Mouse (Mus musculus) neural tube, embryonic 12.5 days (tissue): ENCODE measurements around the gene Gtf2f2. TPM values are rescaled to one million over a fixed set of nuclear protein-coding genes. Genes with fewer than 3 reads are reported as not detected.

ENCODE experiments used
- ATAC-seq: fragments of 200-750 bp; cut with Nextera tagmentation; 2 replicates; pipeline ENCODE4 v1.8.0; 2017; ENCODE audit warnings: low read depth, mild to moderate bottlenecking, moderate TSS enrichment, moderate library complexity; ENCODE audit not compliant: low FRiP score
- H3K27ac ChIP-seq: fragments of 300-500 bp; sonication (generic); 2 replicates; pipeline ENCODE4 v1.5.1; 2016
- H3K27me3 ChIP-seq: fragments of 300-500 bp; sonication (generic); replicated peaks from 2 replicates; pipeline ENCODE4 v1.6.1; 2016; ENCODE audit warnings: mild to moderate bottlenecking
- H3K36me3 ChIP-seq: fragments of 300-500 bp; sonication (generic); 2 replicates; pipeline ENCODE4 v1.6.1; 2016; ENCODE audit warnings: mild to moderate bottlenecking
- H3K4me1 ChIP-seq: fragments of 300-500 bp; sonication (generic); 2 replicates; pipeline ENCODE4 v1.6.1; 2016
- H3K4me2 ChIP-seq: fragments of 300-500 bp; sonication (generic); replicated peaks from 2 replicates; pipeline ENCODE4 v1.6.1; 2016; ENCODE audit warnings: mild to moderate bottlenecking
- H3K4me3 ChIP-seq: fragments of 300-500 bp; sonication (generic); 2 replicates; pipeline ENCODE4 v1.5.1; 2016
- H3K9ac ChIP-seq: fragments of 300-500 bp; sonication (generic); 2 replicates; pipeline ENCODE4 v1.6.1; 2016; ENCODE audit warnings: mild to moderate bottlenecking
- H3K9me3 ChIP-seq: fragments of 300-500 bp; sonication (generic); 2 replicates; pipeline ENCODE4 v1.6.1; 2016; ENCODE audit warnings: mild to moderate bottlenecking
- WGBS: fragments of 180-500 bp; shearing (Covaris S2); methylation state at CpG from one replicate; pipeline ENCODE4 v1.1.7; 2016; 5-methylcytosine and 5-hydroxymethylcytosine counted together
- polyA plus RNA-seq: library from polyadenylated mRNA; unstranded; fragments of >200 nt; fragmentation: Nextera tagmentation; extraction: Ambion mirVana; gene quantifications from 2 replicates; pipeline ENCODE4 v1.2.1, GENCODE M21; 2016

The Gtf2f2 gene
- polyA plus RNA-seq, 1 experiment from 2014 or later: 53.2 TPM

- ATAC-seq: peak; percentile 59; the same call in 1 of the 2 replicates
- peaks cover 22% of the 10 kb centered on the region for H3K4me1 ChIP-seq
- 0 out of 2 replicates have a peak, but pooled peaks cover 3% of the 10 kb centered on the region for H3K9me3 ChIP-seq
- no peaks in the 10 kb centered on the region for H3K27me3 ChIP-seq
- 54% methylated on average over 6 of the region's 6 CpGs for WGBS
- H3K36me3 ChIP-seq: peaks cover 57% of the 10 kb centered on the region
- H3K4me3 ChIP-seq: no peak overlapping the region
- H3K4me2 ChIP-seq: no peak overlapping the region
- H3K9ac ChIP-seq: no peak overlapping the region
- no peak overlapping the region for H3K27ac ChIP-seq
These were observed 159.8 kb downstream of the Gtf2f2 start for GRCm38 (mm10) chr14:75850819-75851218.

GRCm38 (mm10) chr14:75849842-75850568 lies 160.7 kb downstream of the Gtf2f2 start:
- 88% methylated on average over 6 of the region's 6 CpGs for WGBS
- Histone ChIP-seq H3K9ac (no peak overlapping the region), H3K36me3 (peaks cover 57% of the 10 kb centered on the region), H3K27ac (no peak overlapping the region), H3K4me2 (no peak overlapping the region), H3K27me3 (no peaks in the 10 kb centered on the region), H3K4me1 (peaks cover 22% of the 10 kb centered on the region), H3K9me3 (0 out of 2 replicates have a peak, but pooled peaks cover 3% of the 10 kb centered on the region), H3K4me3 (no peak overlapping the region)
- no peak for ATAC-seq

GRCm38 (mm10) chr14:75849236-75849635 lies 161.4 kb downstream of the Gtf2f2 start:
- Histone ChIP-seq H3K9ac (no peak overlapping the region), H3K4me2 (no peak overlapping the region), H3K27me3 (no peaks in the 10 kb centered on the region), H3K4me1 (peaks cover 22% of the 10 kb centered on the region), H3K27ac (no peak overlapping the region), H3K36me3 (peaks cover 57% of the 10 kb centered on the region), H3K9me3 (0 out of 2 replicates have a peak, but pooled peaks cover 3% of the 10 kb centered on the region), H3K4me3 (no peak overlapping the region)
- no peak for ATAC-seq
- 84% methylated on average over 5 of the region's 5 CpGs for WGBS

GRCm38 (mm10) chr14:75848482-75848881 lies 162.2 kb downstream of the Gtf2f2 start:
- Histone ChIP-seq H3K4me3 (no peak overlapping the region), H3K36me3 (peaks cover 54% of the 10 kb centered on the region), H3K4me2 (no peak overlapping the region), H3K4me1 (peaks cover 22% of the 10 kb centered on the region), H3K27ac (no peak overlapping the region), H3K9ac (no peak overlapping the region), H3K9me3 (0 out of 2 replicates have a peak, but pooled peaks cover 3% of the 10 kb centered on the region), H3K27me3 (no peaks in the 10 kb centered on the region)
- ATAC-seq: no peak
- 94% methylated on average over 5 of the region's 5 CpGs for WGBS

- Histone ChIP-seq H3K36me3 (peaks cover 51% of the 10 kb centered on the region), H3K4me3 (no peak overlapping the region), H3K27ac (no peak overlapping the region), H3K4me2 (peak overlapping the region; percentile 68), H3K9me3 (0 out of 2 replicates have a peak, but pooled peaks cover 3% of the 10 kb centered on the region), H3K27me3 (no peaks in the 10 kb centered on the region), H3K4me1 (peaks cover 22% of the 10 kb centered on the region), H3K9ac (no peak overlapping the region)
- ATAC-seq: no peak
- WGBS: 90% methylated on average over 4 of the region's 4 CpGs
These were observed 163.0 kb downstream of the Gtf2f2 start for GRCm38 (mm10) chr14:75847669-75848068.

Other genes with a start within 250 kb of the Gtf2f2 start
- gene Slc25a30, start 223.8 kb downstream of the Gtf2f2 start, polyA plus RNA-seq: 7.7 and 8.6 TPM in 2 replicates
- gene Tpt1, start 165.8 kb downstream of the Gtf2f2 start, polyA plus RNA-seq: 931 and 967 TPM in 2 replicates
- gene Kctd4, start 55.9 kb downstream of the Gtf2f2 start, polyA plus RNA-seq: 3.8 and 3.9 TPM in 2 replicates
- 16.2 and 18.3 TPM in 2 replicates for gene Gpalpp1, start 99.9 kb upstream of the Gtf2f2 start, polyA plus RNA-seq
- 16.0 and 17.4 TPM in 2 replicates for gene Nufip1, start 100.0 kb upstream of the Gtf2f2 start, polyA plus RNA-seq